Mouse (Mus musculus) heart, adult 2 months (tissue): ENCODE measurements around the gene 1700056E22Rik. TPM values are rescaled to one million over a fixed set of nuclear protein-coding genes. Genes with fewer than 3 reads are reported as not detected.

Experiments used
- DNase-seq, 2 experiments: peaks; one replicate each; pipeline ENCODE4 v3.0.0; 2021
- H3K27ac ChIP-seq: fragments of 200-600 bp; 2 replicates; pipeline ENCODE4 v1.8.1; 2022
- H3K27me3 ChIP-seq: fragments of 200-500 bp; 2 replicates; pipeline ENCODE4 v1.6.1; 2012; ENCODE audit warnings: mild to moderate bottlenecking, low read length, inconsistent platforms, mixed read lengths; ENCODE audit not compliant: control insufficient read depth, insufficient read depth
- H3K36me3 ChIP-seq: fragments of 200-500 bp; 2 replicates; pipeline ENCODE4 v1.6.1; 2012; ENCODE audit warnings: low read length, inconsistent platforms; ENCODE audit not compliant: control insufficient read depth, insufficient read depth
- H3K4me1 ChIP-seq: fragments of 200-500 bp; 2 replicates; pipeline ENCODE4 v1.6.1; 2011; ENCODE audit warnings: low read length; ENCODE audit not compliant: control insufficient read depth, insufficient read depth
- H3K4me3 ChIP-seq: fragments of 200-600 bp; 2 replicates; pipeline ENCODE4 v1.8.1; 2022
- H3K79me2 ChIP-seq: fragments of 200-500 bp; replicated peaks from 2 replicates; pipeline ENCODE4 v1.6.1; 2012; ENCODE audit warnings: mild to moderate bottlenecking, inconsistent platforms, low read length, moderate library complexity, mixed read lengths; ENCODE audit not compliant: control insufficient read depth, insufficient read depth
- H3K9ac ChIP-seq: fragments of 200-500 bp; 2 replicates; pipeline ENCODE4 v1.6.1; 2012; ENCODE audit warnings: low read depth, mild to moderate bottlenecking, control low read depth, inconsistent platforms, low read length, mixed read lengths
- CTCF ChIP-seq: fragments of 200-600 bp; IDR thresholded peaks from 2 replicates; pipeline ENCODE4 v1.8.1; 2022; ENCODE audit warnings: antibody characterized with exemption, mild to moderate bottlenecking, moderate library complexity
- EP300 ChIP-seq: fragments of 200-500 bp; IDR thresholded peaks from 2 replicates; pipeline ENCODE4 v1.6.1; 2011; ENCODE audit warnings: low read depth, low read length, control low read depth; ENCODE audit not compliant: insufficient read depth
- POLR2A ChIP-seq: fragments of 200-500 bp; IDR thresholded peaks from 2 replicates; pipeline ENCODE4 v1.6.1; 2011; ENCODE audit warnings: mild to moderate bottlenecking, low read depth, low read length, control low read depth; ENCODE audit not compliant: insufficient read depth
- WGBS: fragments of 180-500 bp; shearing (Covaris S2); methylation state at CpG from one replicate; pipeline ENCODE4 v1.1.7; 2018; 5-methylcytosine and 5-hydroxymethylcytosine counted together
- intact Hi-C: fragments of 180-260 bp; cut with DNase I; formaldehyde crosslinking; loops from one replicate; pipeline ENCODE4 v1.15.1; 2025
- polyA plus RNA-seq: library from polyadenylated mRNA; depleted of rRNA; stranded (reverse); fragments of >200 nt; gene quantifications from 2 replicates; pipeline ENCODE4 v1.2.3, GENCODE M21; 2012
- total RNA-seq, 2 experiments: library from RNA; stranded (reverse); gene quantifications; 2 replicates each; pipeline ENCODE4 v1.2.3; 2021

The 1700056E22Rik gene
- total and polyA plus RNA-seq, 3 experiments = 0.25 to 1.5 (median 0.84) TPM

DNA sequence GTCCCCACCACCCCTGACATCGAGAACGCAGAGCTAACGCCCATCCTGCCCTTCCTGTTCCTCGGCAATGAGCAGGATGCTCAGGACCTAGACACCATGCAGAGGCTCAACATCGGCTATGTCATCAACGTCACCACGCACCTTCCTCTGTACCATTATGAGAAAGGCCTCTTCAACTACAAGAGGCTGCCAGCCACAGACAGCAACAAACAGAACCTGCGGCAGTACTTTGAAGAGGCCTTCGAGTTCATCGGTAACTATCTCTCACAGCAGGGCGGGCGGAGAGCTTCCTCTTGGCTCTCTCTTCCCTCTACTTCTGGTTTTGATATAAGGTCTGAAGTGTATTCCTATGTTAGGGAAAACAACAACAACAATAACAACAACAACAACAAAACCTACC, 34.9 kb upstream of the 1700056E22Rik start:
- Histone ChIP-seq H3K9ac (no peak overlapping the region), H3K27me3 (no peaks in the 10 kb centered on the region), H3K79me2 (no peaks in the 10 kb centered on the region), H3K27ac (peak overlapping the region; percentile 5; the same call in 1 of the 2 replicates), H3K4me3 (no peak overlapping the region), H3K4me1 (no peaks in the 10 kb centered on the region; the same call in 1 of the 2 replicates), H3K36me3 (peaks cover 8% of the 10 kb centered on the region)
- WGBS = 94% methylated on average over 12 of the region's 12 CpGs
- TF ChIP-seq EP300 (no peak), POLR2A (no peak), CTCF (no peak)
- intact Hi-C loops = no loop called here
- DNase-seq = peak in 1 of 2 experiments; percentile 12

GRCm38 (mm10) chr1:184067704-184068558, 33.8 kb upstream of the 1700056E22Rik start:
- H3K79me2 ChIP-seq = no peaks in the 10 kb centered on the region
- H3K4me3 ChIP-seq = no peak overlapping the region
- WGBS = 88% methylated on average over 18 of the region's 18 CpGs
- intact Hi-C loops = no loop called here
- no peak overlapping the region for H3K9ac ChIP-seq
- peaks cover 8% of the 10 kb centered on the region for H3K36me3 ChIP-seq
- no peaks in the 10 kb centered on the region; the same call in 1 of the 2 replicates for H3K4me1 ChIP-seq
- H3K27me3 ChIP-seq = no peaks in the 10 kb centered on the region
- peak in 1 of 2 experiments; percentile 17 for DNase-seq
- TF ChIP-seq EP300 = no peak
- TF ChIP-seq POLR2A = no peak
- TF ChIP-seq CTCF = no peak
- H3K27ac ChIP-seq = no peak overlapping the region; the same call in 1 of the 2 replicates

DNA sequence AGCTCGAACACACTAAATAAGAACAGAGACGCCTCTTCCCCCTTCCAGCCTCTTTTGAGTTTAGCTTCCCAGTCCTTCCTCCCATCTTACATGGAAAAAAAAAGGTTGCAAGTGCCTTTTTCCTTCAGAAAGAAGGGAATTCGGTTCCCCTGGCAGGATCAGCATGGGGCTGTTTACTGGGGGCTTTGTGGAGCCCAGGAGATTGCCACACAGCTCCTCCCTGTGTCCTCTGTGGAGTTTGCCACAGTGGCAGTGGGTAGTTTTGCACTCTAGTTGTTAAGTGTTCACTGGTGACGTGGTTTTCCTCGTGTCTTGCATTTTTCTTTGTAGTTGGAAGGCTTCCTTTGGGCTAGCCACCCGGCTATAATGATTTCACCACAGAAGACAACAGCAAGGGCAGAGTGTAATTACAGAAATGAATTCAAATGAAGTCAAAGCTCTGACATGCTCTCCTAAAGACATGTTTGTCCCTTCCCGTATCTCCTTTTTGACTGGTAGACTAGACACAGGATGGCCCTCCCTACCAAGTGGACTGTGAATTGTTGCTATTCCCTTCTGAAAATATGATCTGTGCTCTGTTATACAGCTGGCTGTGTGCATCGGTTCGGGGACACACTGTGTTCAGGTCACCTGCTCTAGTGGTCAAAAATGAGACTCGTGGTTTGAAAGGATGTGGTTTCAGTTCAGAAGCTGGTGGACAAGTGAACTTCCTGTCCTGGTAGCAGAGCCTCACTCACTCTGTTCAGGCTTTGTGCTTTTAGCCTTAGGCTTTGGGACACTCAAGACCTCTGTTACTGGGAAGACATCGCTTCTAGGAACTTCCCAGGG, 32.6 kb upstream of the 1700056E22Rik start:
- Histone ChIP-seq H3K4me3 (no peak overlapping the region), H3K36me3 (peaks cover 8% of the 10 kb centered on the region), H3K79me2 (no peaks in the 10 kb centered on the region), H3K4me1 (no peaks in the 10 kb centered on the region; the same call in 1 of the 2 replicates), H3K9ac (no peak overlapping the region), H3K27me3 (no peaks in the 10 kb centered on the region), H3K27ac (no peak overlapping the region)
- intact Hi-C loops = no loop called here
- 78% methylated on average over 11 of the region's 11 CpGs for WGBS
- TF ChIP-seq CTCF (no peak), POLR2A (no peak), EP300 (no peak)
- DNase-seq = peak in 1 of 2 experiments; percentile 13

DNA sequence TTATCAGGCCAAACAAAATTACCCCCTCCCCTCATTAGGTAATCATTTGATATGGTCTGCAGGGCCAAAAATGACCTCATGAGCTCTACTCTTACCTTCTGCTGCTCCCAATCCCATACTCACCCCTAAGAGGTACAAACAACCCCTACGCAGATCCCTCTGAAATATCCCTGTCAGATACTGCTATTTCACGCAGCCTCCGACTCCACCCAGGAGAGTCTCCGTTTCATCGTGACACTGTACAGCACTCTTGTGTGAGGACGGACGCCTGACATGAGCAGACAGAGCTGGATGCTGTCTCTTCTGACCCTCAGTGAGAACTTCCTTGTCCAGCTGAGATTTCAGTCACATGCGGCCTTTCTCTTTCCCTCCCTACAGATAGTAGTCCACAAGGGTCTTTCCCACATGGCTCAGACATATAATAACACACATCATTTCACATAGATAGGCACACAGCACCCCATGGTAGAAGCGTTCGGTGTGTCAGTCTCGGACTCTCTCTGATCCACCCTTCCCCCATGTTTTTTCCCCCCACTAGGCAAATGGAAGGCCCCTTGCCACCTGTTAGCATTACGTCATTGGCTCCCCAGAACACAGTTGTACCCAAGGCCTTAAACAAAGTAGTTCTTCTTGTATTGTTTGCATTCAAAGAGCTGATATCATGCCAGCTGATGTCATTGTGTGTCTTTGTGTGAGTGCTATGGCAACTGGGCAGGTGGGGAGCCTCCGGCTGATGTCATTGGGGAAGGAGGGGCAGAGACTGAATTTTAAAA, 31.7 kb upstream of the 1700056E22Rik start:
- WGBS = 87% methylated on average over 13 of the region's 13 CpGs
- H3K36me3 ChIP-seq = peaks cover 6% of the 10 kb centered on the region
- intact Hi-C loops = no loop called here
- TF ChIP-seq CTCF (no peak), POLR2A (no peak), EP300 (no peak)
- H3K4me3 ChIP-seq = no peak overlapping the region
- H3K4me1 ChIP-seq = no peaks in the 10 kb centered on the region; the same call in 1 of the 2 replicates
- H3K79me2 ChIP-seq = 0 out of 2 replicates have a peak, but pooled peaks cover 1% of the 10 kb centered on the region
- DNase-seq = peak in 1 of 2 experiments; percentile 14
- H3K27me3 ChIP-seq = no peaks in the 10 kb centered on the region
- H3K27ac ChIP-seq = no peak overlapping the region
- no peak overlapping the region for H3K9ac ChIP-seq

- TF ChIP-seq EP300 (no peak), CTCF (no peak), POLR2A (no peak)
- peak in 1 of 2 experiments; percentile 20 for DNase-seq
- H3K4me3 ChIP-seq = no peak overlapping the region
- H3K27ac ChIP-seq = peak overlapping the region; percentile 23
- WGBS = 56% methylated on average over 7 of the region's 7 CpGs
- H3K4me1 ChIP-seq = peaks cover 2% of the 10 kb centered on the region
- 0 out of 2 replicates have a peak, but pooled peaks cover 1% of the 10 kb centered on the region for H3K79me2 ChIP-seq
- intact Hi-C loops = no loop called here
- peaks cover 5% of the 10 kb centered on the region for H3K36me3 ChIP-seq
- no peaks in the 10 kb centered on the region for H3K27me3 ChIP-seq
- no peak overlapping the region for H3K9ac ChIP-seq
Measured at GRCm38 (mm10) chr1:184064306-184064705, 30.2 kb upstream of the 1700056E22Rik start.
